Mouse (Mus musculus) cerebellum, adult 9-11 months (tissue): ENCODE results near the gene Ass1.

Experiments
- DNase-seq: peaks from one replicate; pipeline ENCODE4 v3.0.0; 2022

The Ass1 gene

GRCm38 (mm10) chr2:31458989-31459936, 10.7 kb upstream of the Ass1 start:
- DNase-seq: no peak

GRCm38 (mm10) chr2:31460025-31460571, 9.9 kb upstream of the Ass1 start:
- no peak for DNase-seq

GRCm38 (mm10) chr2:31460920-31461319, 9.1 kb upstream of the Ass1 start:
- DNase-seq: no peak

GRCm38 (mm10) chr2:31462051-31462450, 8.0 kb upstream of the Ass1 start:
- no peak for DNase-seq

GRCm38 (mm10) chr2:31463253-31463652, 6.8 kb upstream of the Ass1 start:
- no peak for DNase-seq

- no peak for DNase-seq
These were observed 6.1 kb upstream of the Ass1 start for GRCm38 (mm10) chr2:31463696-31464528.

GRCm38 (mm10) chr2:31464529-31464910, 5.5 kb upstream of the Ass1 start:
- DNase-seq: no peak

GRCm38 (mm10) chr2:31467457-31467856, 2.5 kb upstream of the Ass1 start:
- no peak for DNase-seq

GRCm38 (mm10) chr2:31468857-31469256, 1.1 kb upstream of the Ass1 start:
- no peak for DNase-seq

- DNase-seq: no peak
These were observed 527 bp upstream of the Ass1 start for GRCm38 (mm10) chr2:31469480-31469879.

GRCm38 (mm10) chr2:31470683-31471385, 827 bp downstream of the Ass1 start:
- no peak for DNase-seq

GRCm38 (mm10) chr2:31471611-31472010, 1.6 kb downstream of the Ass1 start:
- no peak for DNase-seq

GRCm38 (mm10) chr2:31472406-31473065, 2.5 kb downstream of the Ass1 start:
- no peak for DNase-seq

- no peak for DNase-seq
These were observed 3.9 kb downstream of the Ass1 start for GRCm38 (mm10) chr2:31473941-31474340.

- DNase-seq: no peak
These were observed 4.7 kb downstream of the Ass1 start for GRCm38 (mm10) chr2:31474686-31475085.

- no peak for DNase-seq
These were observed 6.3 kb downstream of the Ass1 start for GRCm38 (mm10) chr2:31476107-31476820.

- no peak for DNase-seq
These were observed 7.5 kb downstream of the Ass1 start for GRCm38 (mm10) chr2:31477234-31478161.

GRCm38 (mm10) chr2:31482914-31483575, 13.0 kb downstream of the Ass1 start:
- peak; percentile 79 for DNase-seq

GRCm38 (mm10) chr2:31484187-31484586, 14.2 kb downstream of the Ass1 start:
- DNase-seq: peak; percentile 80

GRCm38 (mm10) chr2:31489166-31489565, 19.2 kb downstream of the Ass1 start:
- DNase-seq: peak; percentile 69
